Mouse (Mus musculus) cortical plate, adult 2 months (tissue): ENCODE results near the gene Map3k1.

Source experiments
- CTCF ChIP-seq: fragments of 200-500 bp; IDR thresholded peaks from 2 replicates; pipeline ENCODE4 v1.5.1; 2011; ENCODE audit warnings: mild to moderate bottlenecking, control low read depth, low read length; ENCODE audit not compliant: insufficient read depth; ENCODE audit errors: extremely low read depth
- POLR2A ChIP-seq: fragments of 200-500 bp; IDR thresholded peaks from 2 replicates; pipeline ENCODE4 v1.6.1; 2011; ENCODE audit warnings: mild to moderate bottlenecking, low read length, control low read depth; ENCODE audit not compliant: insufficient read depth; ENCODE audit errors: extremely low read depth

DNA sequence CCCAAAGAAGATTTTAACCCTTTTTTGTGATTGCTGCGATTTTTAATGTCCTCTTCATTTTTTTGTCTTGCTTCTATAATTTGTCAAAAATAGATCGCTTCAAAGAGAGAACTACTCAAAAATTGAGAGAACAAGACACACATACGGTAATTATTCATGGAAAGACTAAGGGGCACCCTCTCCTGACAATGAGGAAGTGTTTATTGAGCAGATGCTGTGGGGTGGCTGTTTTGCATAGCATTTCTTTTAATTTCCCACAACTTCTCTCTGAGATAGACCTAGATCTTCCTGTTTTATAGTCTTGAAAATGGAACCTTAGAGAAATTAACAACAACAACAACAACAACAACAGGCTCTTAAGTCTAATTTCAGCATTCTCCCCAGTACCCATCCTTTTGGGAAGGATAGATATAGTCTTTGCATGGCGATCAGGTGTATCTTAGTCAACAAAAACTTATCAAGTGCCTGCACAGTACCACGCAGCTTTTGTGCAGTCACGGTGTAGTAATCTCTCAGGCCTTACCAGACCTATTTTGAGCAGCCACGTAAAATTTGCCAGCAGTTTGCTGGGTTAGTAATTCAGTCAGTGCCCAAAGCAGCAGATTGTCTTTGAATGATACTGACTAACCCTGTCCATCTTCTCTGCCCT lies 13.1 kb upstream of the Map3k1 start:
- TF ChIP-seq CTCF = no peak
- TF ChIP-seq POLR2A = no peak
